Mouse (Mus musculus) hindbrain, postnatal 0 days (tissue): ENCODE measurements around the gene Crybb2. TPM values are rescaled to one million over a fixed set of nuclear protein-coding genes. Genes with fewer than 3 reads are reported as not detected.
A peak's percentile ranks its signal among the peaks of the same experiment; 100 is the strongest.

Experiments used
- ATAC-seq: fragments of 200-750 bp; cut with Nextera tagmentation; 2 replicates; pipeline ENCODE4 v1.8.0; 2017; ENCODE audit warnings: mild to moderate bottlenecking, moderate TSS enrichment, moderate library complexity
- DNase-seq: peaks from one replicate; pipeline ENCODE4 v3.0.0-alpha.2; 2015; ENCODE audit warnings: low spot score
- H3K27ac ChIP-seq: fragments of 300-500 bp; sonication (generic); 2 replicates; pipeline ENCODE4 v1.5.1; 2014; ENCODE audit warnings: mild to moderate bottlenecking
- H3K27me3 ChIP-seq: fragments of 300-500 bp; sonication (generic); 2 replicates; pipeline ENCODE4 v1.6.1; 2014; ENCODE audit warnings: low read length, mixed read lengths; ENCODE audit not compliant: insufficient read depth
- H3K36me3 ChIP-seq: fragments of 300-500 bp; sonication (generic); 2 replicates; pipeline ENCODE4 v1.6.1; 2014; ENCODE audit warnings: low read length, mixed read lengths; ENCODE audit not compliant: insufficient read depth
- H3K4me1 ChIP-seq: fragments of 300-500 bp; sonication (generic); 2 replicates; pipeline ENCODE4 v1.6.1; 2014; ENCODE audit warnings: antibody characterized with exemption, low read length, mixed read lengths; ENCODE audit not compliant: insufficient read depth
- H3K4me2 ChIP-seq: fragments of 300-500 bp; sonication (generic); 2 replicates; pipeline ENCODE4 v1.6.1; 2014; ENCODE audit warnings: low read depth, mild to moderate bottlenecking, low read length, moderate library complexity, mixed read lengths
- H3K4me3 ChIP-seq: fragments of 300-500 bp; sonication (generic); 2 replicates; pipeline ENCODE4 v1.5.1; 2014; ENCODE audit warnings: low read length
- H3K9ac ChIP-seq: fragments of 300-500 bp; sonication (generic); replicated peaks from 2 replicates; pipeline ENCODE4 v1.6.1; 2014; ENCODE audit warnings: mild to moderate bottlenecking, low read length, moderate library complexity, mixed read lengths
- H3K9me3 ChIP-seq: fragments of 300-500 bp; sonication (generic); 2 replicates; pipeline ENCODE4 v1.6.1; 2016; ENCODE audit warnings: low read length, mixed read lengths
- CTCF ChIP-seq: IDR thresholded peaks from 2 replicates; pipeline ENCODE4 v1.5.1; 2016; ENCODE audit warnings: antibody characterized with exemption, control low read depth, low read depth
- WGBS: fragments of 180-500 bp; shearing (Covaris S2); extraction: QIAGEN DNeasy Blood & Tissue Kit; methylation state at CpG from one replicate; pipeline ENCODE4 v1.1.7; 2014; 5-methylcytosine and 5-hydroxymethylcytosine counted together
- polyA plus RNA-seq: library from polyadenylated mRNA; unstranded; fragments of >200 nt; fragmentation: Nextera tagmentation; extraction: Ambion mirVana; gene quantifications from 2 replicates; pipeline ENCODE4 v1.2.1, GENCODE M21; 2015
- total RNA-seq: library from RNA; depleted of rRNA; stranded (reverse); fragments of >200 nt; gene quantifications from 2 replicates; pipeline ENCODE4 v1.2.3, GENCODE M21; 2014

The Crybb2 gene
- total and polyA plus RNA-seq, 2 experiments from 2014 or later, result not detected

- Histone ChIP-seq H3K4me1 (peaks cover 8% of the 10 kb centered on the region), H3K4me3 (no peak overlapping the region), H3K36me3 (no peaks in the 10 kb centered on the region), H3K27ac (peak overlapping the region; percentile 62; the same call in 1 of the 2 replicates), H3K9me3 (no peaks in the 10 kb centered on the region), H3K27me3 (no peaks in the 10 kb centered on the region), H3K9ac (no peak overlapping the region), H3K4me2 (no peak overlapping the region)
- no peak for TF ChIP-seq CTCF
- ATAC-seq (no peak), DNase-seq (no peak)
- WGBS, result 41% methylated on average over 6 of the region's 6 CpGs
Observed at GRCm38 (mm10) chr5:113040776-113041175, 29.1 kb downstream of the Crybb2 start.

GRCm38 (mm10) chr5:113038601-113039000, 31.3 kb downstream of the Crybb2 start:
- Histone ChIP-seq H3K4me3 (no peak overlapping the region), H3K4me1 (peaks cover 14% of the 10 kb centered on the region), H3K9ac (no peak overlapping the region), H3K27me3 (no peaks in the 10 kb centered on the region), H3K9me3 (no peaks in the 10 kb centered on the region), H3K36me3 (no peaks in the 10 kb centered on the region), H3K27ac (no peak overlapping the region), H3K4me2 (no peak overlapping the region)
- no peak for TF ChIP-seq CTCF
- ATAC-seq, result no peak
- 77% methylated on average over 6 of the region's 6 CpGs for WGBS
- DNase-seq, result no peak

- ATAC-seq (0 out of 2 replicates have a peak, but pooled peaks have one; percentile 19), DNase-seq (peak; percentile 28)
- H3K4me1 ChIP-seq, result peaks cover 24% of the 10 kb centered on the region
- H3K27me3 ChIP-seq, result no peaks in the 10 kb centered on the region
- no peak for TF ChIP-seq CTCF
- no peak overlapping the region for H3K4me2 ChIP-seq
- H3K4me3 ChIP-seq, result no peak overlapping the region
- peak overlapping the region; percentile 33 for H3K27ac ChIP-seq
- H3K36me3 ChIP-seq, result no peaks in the 10 kb centered on the region
- H3K9me3 ChIP-seq, result no peaks in the 10 kb centered on the region
- WGBS, result 40% methylated on average over 10 of the region's 10 CpGs
- no peak overlapping the region for H3K9ac ChIP-seq
Observed at GRCm38 (mm10) chr5:113035094-113036047, 34.5 kb downstream of the Crybb2 start.

GRCm38 (mm10) chr5:113031201-113031754, 38.6 kb downstream of the Crybb2 start:
- DNase-seq (peak; percentile 74), ATAC-seq (peak; percentile 75)
- Histone ChIP-seq H3K27ac (peak overlapping the region; percentile 74), H3K4me2 (0 out of 2 replicates have a peak overlapping the region, but pooled peaks have one; percentile 16), H3K9me3 (no peaks in the 10 kb centered on the region), H3K9ac (no peak overlapping the region), H3K4me1 (peaks cover 24% of the 10 kb centered on the region), H3K27me3 (no peaks in the 10 kb centered on the region), H3K4me3 (no peak overlapping the region), H3K36me3 (no peaks in the 10 kb centered on the region)
- 13% methylated on average over 15 of the region's 15 CpGs for WGBS
- TF ChIP-seq CTCF, result peak; percentile 5; the same call in 1 of the 2 replicates

- no peaks in the 10 kb centered on the region for H3K9me3 ChIP-seq
- H3K4me3 ChIP-seq, result no peak overlapping the region
- no peaks in the 10 kb centered on the region for H3K36me3 ChIP-seq
- peaks cover 17% of the 10 kb centered on the region for H3K4me1 ChIP-seq
- H3K27me3 ChIP-seq, result no peaks in the 10 kb centered on the region
- H3K27ac ChIP-seq, result 0 out of 2 replicates have a peak overlapping the region, but pooled peaks have one; percentile 74
- TF ChIP-seq CTCF, result no peak
- no peak for ATAC-seq
- H3K9ac ChIP-seq, result no peak overlapping the region
- WGBS, result 57% methylated on average over 3 of the region's 3 CpGs
- peak; percentile 70 for DNase-seq
- H3K4me2 ChIP-seq, result no peak overlapping the region
Observed at GRCm38 (mm10) chr5:113030082-113030481, 39.8 kb downstream of the Crybb2 start.

GRCm38 (mm10) chr5:113026706-113027105, 43.2 kb downstream of the Crybb2 start:
- no peaks in the 10 kb centered on the region for H3K9me3 ChIP-seq
- H3K27ac ChIP-seq, result no peak overlapping the region
- no peak for DNase-seq
- H3K4me1 ChIP-seq, result peaks cover 19% of the 10 kb centered on the region; the same call in 1 of the 2 replicates
- TF ChIP-seq CTCF, result no peak
- ATAC-seq, result no peak
- H3K9ac ChIP-seq, result no peak overlapping the region
- H3K27me3 ChIP-seq, result no peaks in the 10 kb centered on the region
- H3K36me3 ChIP-seq, result no peaks in the 10 kb centered on the region
- H3K4me3 ChIP-seq, result no peak overlapping the region
- H3K4me2 ChIP-seq, result no peak overlapping the region
- 93% methylated on average over 5 of the region's 5 CpGs for WGBS
